Mouse (Mus musculus) heart, adult 2 months (tissue): ENCODE data around the gene Sec61a1. TPM values are rescaled to one million over a fixed set of nuclear protein-coding genes. Genes with fewer than 3 reads are reported as not detected.

Source experiments
- DNase-seq, 2 experiments: peaks; one replicate each; pipeline ENCODE4 v3.0.0; 2021
- H3K27ac ChIP-seq: fragments of 200-600 bp; 2 replicates; pipeline ENCODE4 v1.8.1; 2022
- H3K27me3 ChIP-seq: fragments of 200-500 bp; 2 replicates; pipeline ENCODE4 v1.6.1; 2012; ENCODE audit warnings: mild to moderate bottlenecking, low read length, inconsistent platforms, mixed read lengths; ENCODE audit not compliant: control insufficient read depth, insufficient read depth
- H3K36me3 ChIP-seq: fragments of 200-500 bp; 2 replicates; pipeline ENCODE4 v1.6.1; 2012; ENCODE audit warnings: low read length, inconsistent platforms; ENCODE audit not compliant: control insufficient read depth, insufficient read depth
- H3K4me1 ChIP-seq: fragments of 200-500 bp; 2 replicates; pipeline ENCODE4 v1.6.1; 2011; ENCODE audit warnings: low read length; ENCODE audit not compliant: control insufficient read depth, insufficient read depth
- H3K4me3 ChIP-seq: fragments of 200-600 bp; 2 replicates; pipeline ENCODE4 v1.8.1; 2022
- H3K79me2 ChIP-seq: fragments of 200-500 bp; replicated peaks from 2 replicates; pipeline ENCODE4 v1.6.1; 2012; ENCODE audit warnings: mild to moderate bottlenecking, inconsistent platforms, low read length, moderate library complexity, mixed read lengths; ENCODE audit not compliant: control insufficient read depth, insufficient read depth
- H3K9ac ChIP-seq: fragments of 200-500 bp; 2 replicates; pipeline ENCODE4 v1.6.1; 2012; ENCODE audit warnings: low read depth, mild to moderate bottlenecking, control low read depth, inconsistent platforms, low read length, mixed read lengths
- CTCF ChIP-seq: fragments of 200-600 bp; IDR thresholded peaks from 2 replicates; pipeline ENCODE4 v1.8.1; 2022; ENCODE audit warnings: antibody characterized with exemption, mild to moderate bottlenecking, moderate library complexity
- EP300 ChIP-seq: fragments of 200-500 bp; IDR thresholded peaks from 2 replicates; pipeline ENCODE4 v1.6.1; 2011; ENCODE audit warnings: low read depth, low read length, control low read depth; ENCODE audit not compliant: insufficient read depth
- POLR2A ChIP-seq: fragments of 200-500 bp; IDR thresholded peaks from 2 replicates; pipeline ENCODE4 v1.6.1; 2011; ENCODE audit warnings: mild to moderate bottlenecking, low read depth, low read length, control low read depth; ENCODE audit not compliant: insufficient read depth
- WGBS: fragments of 180-500 bp; shearing (Covaris S2); methylation state at CpG from one replicate; pipeline ENCODE4 v1.1.7; 2018; 5-methylcytosine and 5-hydroxymethylcytosine counted together
- intact Hi-C: fragments of 180-260 bp; cut with DNase I; formaldehyde crosslinking; loops from one replicate; pipeline ENCODE4 v1.15.1; 2025
- polyA plus RNA-seq: library from polyadenylated mRNA; depleted of rRNA; stranded (reverse); fragments of >200 nt; gene quantifications from 2 replicates; pipeline ENCODE4 v1.2.3, GENCODE M21; 2012; rRNA removed
- total RNA-seq, 2 experiments: library from RNA; stranded (reverse); gene quantifications; 2 replicates each; pipeline ENCODE4 v1.2.3; 2021

The Sec61a1 gene
- total and polyA plus RNA-seq, 3 experiments = 40.4 to 63.0 (median 44.5) TPM

DNA sequence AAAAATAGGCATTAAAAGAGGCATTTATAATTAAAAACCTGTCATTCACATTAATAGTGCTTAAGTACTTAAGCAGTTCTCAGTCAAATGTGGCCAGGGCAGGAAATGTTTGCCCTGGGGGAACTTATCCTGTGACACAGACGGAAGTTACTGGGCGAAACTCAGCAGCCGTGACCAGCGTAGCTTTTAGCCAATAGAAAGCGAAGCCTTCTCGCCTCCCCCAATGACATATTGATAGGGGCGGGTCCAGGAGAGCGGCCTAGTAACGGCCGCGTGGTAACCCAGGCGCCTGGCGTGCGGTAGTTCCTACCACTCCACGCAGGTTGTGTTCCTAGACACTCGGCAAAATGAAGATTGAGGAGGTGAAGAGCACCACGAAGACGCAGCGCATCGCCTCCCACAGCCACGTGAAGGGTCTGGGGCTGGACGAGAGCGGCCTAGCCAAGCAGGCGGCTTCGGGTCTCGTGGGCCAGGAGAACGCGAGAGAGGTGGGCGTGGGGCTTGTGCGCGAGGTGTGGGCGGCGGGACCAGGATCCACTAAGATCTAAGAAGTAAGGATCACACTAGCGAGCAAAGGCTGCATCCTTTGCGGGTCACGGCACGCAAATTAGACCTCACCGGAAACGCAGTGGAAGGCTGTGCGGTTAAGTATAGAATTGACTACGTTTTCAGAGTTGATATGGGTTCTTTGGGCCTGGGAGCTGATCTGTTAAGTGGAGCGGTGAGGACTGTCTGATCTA lies 53.4 kb downstream of the Sec61a1 start, which contains the start of gene Ruvbl1:
TSS of gene Ruvbl1 (plus strand) at position 229 of the 740 bp plus-strand sequence.
- H3K27me3 ChIP-seq = no peaks in the 10 kb centered on the region
- under 1% methylated on average over 42 of the region's 42 CpGs for WGBS
- H3K36me3 ChIP-seq = peaks cover 3% of the 10 kb centered on the region; the same call in 1 of the 2 replicates
- H3K79me2 ChIP-seq = peaks cover 1% of the 10 kb centered on the region
- H3K4me3 ChIP-seq = peak within 1 kb of the TSS; percentile 69
- H3K9ac ChIP-seq = peak within 1 kb of the TSS; percentile 78
- peak; percentile 89 to 92 for DNase-seq
- TF ChIP-seq CTCF (no peak), EP300 (0 out of 2 replicates have a peak, but pooled peaks have one; percentile 40)
- peaks cover 2% of the 10 kb centered on the region; the same call in 1 of the 2 replicates for H3K4me1 ChIP-seq
- H3K27ac ChIP-seq = peak within 1 kb of the TSS; percentile 54
- intact Hi-C loops = loop anchor here (1.0 to 5.0 kb wide), 2 partner anchors 19 to 52 kb away; partner anchors contain the start of genes Eefsec and Sec61a1

DNA sequence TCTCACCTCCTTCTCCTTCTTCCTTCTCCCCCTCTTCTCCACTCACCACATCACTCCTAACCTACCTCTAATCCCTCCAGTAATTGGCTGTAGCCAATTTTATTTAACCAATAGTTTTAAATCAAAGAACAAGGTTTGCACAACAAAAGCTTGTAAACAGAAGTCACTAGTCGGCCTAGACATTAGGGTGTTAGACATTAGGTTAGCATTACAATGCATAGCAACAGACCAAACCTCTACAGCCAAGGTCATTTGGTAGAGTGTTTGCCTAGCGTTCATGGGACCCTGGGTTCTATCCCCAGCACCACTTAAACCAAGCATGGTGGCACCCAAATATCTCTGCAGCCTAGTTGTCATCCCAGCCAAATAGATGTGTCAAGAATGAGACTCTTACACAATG lies 64.2 kb downstream of the Sec61a1 start:
- H3K4me3 ChIP-seq = no peak overlapping the region
- TF ChIP-seq CTCF (no peak), EP300 (no peak), POLR2A (no peak)
- no peaks in the 10 kb centered on the region for H3K79me2 ChIP-seq
- no peak overlapping the region for H3K27ac ChIP-seq
- H3K4me1 ChIP-seq = no peaks in the 10 kb centered on the region
- 66% methylated on average over 2 of the region's 2 CpGs for WGBS
- no peak for DNase-seq
- no peak overlapping the region for H3K9ac ChIP-seq
- intact Hi-C loops = no loop called here
- H3K36me3 ChIP-seq = no peaks in the 10 kb centered on the region
- H3K27me3 ChIP-seq = no peaks in the 10 kb centered on the region

Other genes with a start within 250 kb of the Sec61a1 start
- 1 to 10 TPM; 6.6 to 8.9 TPM for gene Eefsec, start 72.4 kb downstream of the Sec61a1 start, total RNA-seq
- 6.2 TPM in 2 replicates for gene Eefsec, start 72.4 kb downstream of the Sec61a1 start, polyA plus RNA-seq
- 10 to 100 TPM; 16.7 to 18.4 TPM for gene Ruvbl1, start 53.5 kb downstream of the Sec61a1 start, total RNA-seq
- 15.7 and 16.0 TPM in 2 replicates for gene Ruvbl1, start 53.5 kb downstream of the Sec61a1 start, polyA plus RNA-seq
- gene Kbtbd12, start 119.0 kb upstream of the Sec61a1 start, total RNA-seq = 10 to 100 TPM; 35.7 to 37.4 TPM
- gene Kbtbd12, start 119.0 kb upstream of the Sec61a1 start, polyA plus RNA-seq = 14.7 and 20.4 TPM in 2 replicates
- 100 to 1,000 TPM in 1 of 2 experiments, 10 to 100 TPM in 1; 88.7 to 102 TPM for gene Mgll, start 205.5 kb upstream of the Sec61a1 start, total RNA-seq
- gene Mgll, start 205.5 kb upstream of the Sec61a1 start, polyA plus RNA-seq = 146 and 188 TPM in 2 replicates